Mouse (Mus musculus) urinary bladder, postnatal 0 days (tissue): ENCODE measurements around the gene Tmem248. TPM values are rescaled to one million over a fixed set of nuclear protein-coding genes. Genes with fewer than 3 reads are reported as not detected.

Experiments used
- polyA plus RNA-seq: library from polyadenylated mRNA; unstranded; fragments of >200 nt; fragmentation: Nextera tagmentation; extraction: Ambion mirVana; gene quantifications from 2 replicates; pipeline ENCODE4 v1.2.1, GENCODE M21; 2015

The Tmem248 gene
- polyA plus RNA-seq: 30.7 and 36.9 TPM in 2 replicates

GRCm38 (mm10) chr5:130216781-130217180 is at the start of gene Tmem248:
Gene Tmem248, plus strand, starts transcription at chr5:130217081.

GRCm38 (mm10) chr5:130171423-130171954 is 45.4 kb upstream of the Tmem248 start, which contains the start of gene Rabgef1:
Gene Rabgef1, plus strand, starts transcription at chr5:130171798.

GRCm38 (mm10) chr5:130255017-130255720 is 38.3 kb downstream of the Tmem248 start, which contains the start of the genes Sbds and Tyw1:
Gene Sbds, minus strand, starts transcription at chr5:130255530.
Gene Tyw1, plus strand, starts transcription at chr5:130255619.

Other genes with a start within 250 kb of the Tmem248 start
- 36.4 and 46.4 TPM in 2 replicates for gene Gusb, start 214.0 kb upstream of the Tmem248 start, polyA plus RNA-seq
- gene Asl, start 187.8 kb upstream of the Tmem248 start, polyA plus RNA-seq: 32.7 and 35.1 TPM in 2 replicates
- gene Crcp, start 187.8 kb upstream of the Tmem248 start, polyA plus RNA-seq: 30.6 and 35.2 TPM in 2 replicates
- 75.6 and 83.0 TPM in 2 replicates for gene Tpst1, start 143.8 kb upstream of the Tmem248 start, polyA plus RNA-seq
- gene Kctd7, start 72.2 kb upstream of the Tmem248 start, polyA plus RNA-seq: 3.9 and 5.0 TPM in 2 replicates
- 49.4 and 56.4 TPM in 2 replicates for gene Rabgef1, start 45.3 kb upstream of the Tmem248 start, polyA plus RNA-seq
- 69.1 and 82.2 TPM in 2 replicates for gene Sbds, start 38.4 kb downstream of the Tmem248 start, polyA plus RNA-seq
- 11.9 and 12.7 TPM in 2 replicates for gene Tyw1, start 38.5 kb downstream of the Tmem248 start, polyA plus RNA-seq
- gene Caln1, start 152.4 kb downstream of the Tmem248 start, polyA plus RNA-seq: not detected in 2 replicates
- gene A330070K13Rik, start 167.6 kb downstream of the Tmem248 start, polyA plus RNA-seq: not detected in 2 replicates